Mouse (Mus musculus): Measurements from ENCODE around the gene Rpn2.

Rpn2 gene

GRCm38 (mm10) chr2:157278717-157279415, at the start of gene Rpn2:
Gene Rpn2, plus strand, starts transcription at chr2:157279017.
- DNase-seq, result peak; percentile 93

- DNase-seq, result no peak
These were observed 42.9 kb upstream of the Rpn2 start for GRCm38 (mm10) chr2:157235946-157236345.

- DNase-seq, result no peak
These were observed 33.8 kb upstream of the Rpn2 start for GRCm38 (mm10) chr2:157245001-157245400.

- no peak for DNase-seq
These were observed 33.2 kb upstream of the Rpn2 start for GRCm38 (mm10) chr2:157245603-157246002.

GRCm38 (mm10) chr2:157248111-157248510, 30.7 kb upstream of the Rpn2 start:
- no peak for DNase-seq

- DNase-seq, result peak; percentile 21 to 36
These were observed 19.1 kb upstream of the Rpn2 start for GRCm38 (mm10) chr2:157259720-157260119.

- no peak for DNase-seq
These were observed 16.9 kb upstream of the Rpn2 start for GRCm38 (mm10) chr2:157261930-157262329.

GRCm38 (mm10) chr2:157262506-157262905, 16.3 kb upstream of the Rpn2 start:
- DNase-seq, result no peak

GRCm38 (mm10) chr2:157263101-157263500, 15.7 kb upstream of the Rpn2 start:
- DNase-seq, result no peak

- no peak for DNase-seq
These were observed 15.0 kb upstream of the Rpn2 start for GRCm38 (mm10) chr2:157263832-157264231.

- DNase-seq, result no peak
These were observed 591 bp downstream of the Rpn2 start, which contains the start of gene Mroh8 for GRCm38 (mm10) chr2:157279416-157279800. Gene Mroh8, minus strand, starts transcription at chr2:157279549.

GRCm38 (mm10) chr2:157283321-157283720, 4.5 kb downstream of the Rpn2 start:
- no peak for DNase-seq

- peak in 1 of 2 experiments; percentile 15 for DNase-seq
These were observed 8.7 kb downstream of the Rpn2 start for GRCm38 (mm10) chr2:157287542-157287941.

GRCm38 (mm10) chr2:157288996-157289395, 10.2 kb downstream of the Rpn2 start:
- no peak for DNase-seq

- peak; percentile 13 to 15 for DNase-seq
These were observed 13.3 kb downstream of the Rpn2 start for GRCm38 (mm10) chr2:157292093-157292492.

GRCm38 (mm10) chr2:157296105-157296689, 17.4 kb downstream of the Rpn2 start:
- no peak for DNase-seq

GRCm38 (mm10) chr2:157300051-157300450, 21.2 kb downstream of the Rpn2 start:
- DNase-seq, result no peak

- no peak for DNase-seq
These were observed 24.3 kb downstream of the Rpn2 start for GRCm38 (mm10) chr2:157303096-157303495.

GRCm38 (mm10) chr2:157306091-157307032, 27.5 kb downstream of the Rpn2 start:
- DNase-seq, result no peak

GRCm38 (mm10) chr2:157307715-157308265, 29.0 kb downstream of the Rpn2 start:
- no peak for DNase-seq

GRCm38 (mm10) chr2:157308273-157308917, 29.6 kb downstream of the Rpn2 start:
- no peak for DNase-seq

GRCm38 (mm10) chr2:157309611-157310010, 30.8 kb downstream of the Rpn2 start:
- DNase-seq, result no peak
